Mouse (Mus musculus) midbrain, postnatal 0 days (tissue): Measurements from ENCODE around the gene Paqr5. TPM values are rescaled to one million over a fixed set of nuclear protein-coding genes. Genes with fewer than 3 reads are reported as not detected.

ENCODE experiments used
- ATAC-seq: fragments of 200-750 bp; cut with Nextera tagmentation; 2 replicates; pipeline ENCODE4 v1.8.0; 2017; ENCODE audit warnings: moderate number of reproducible peaks, mild to moderate bottlenecking, moderate TSS enrichment, moderate library complexity; ENCODE audit not compliant: low FRiP score
- DNase-seq: peaks from one replicate; pipeline ENCODE4 v3.0.0-alpha.2; 2015; ENCODE audit warnings: low spot score
- H3K27ac ChIP-seq: fragments of 300-500 bp; sonication (generic); 2 replicates; pipeline ENCODE4 v1.5.1; 2014; ENCODE audit warnings: low read depth, mild to moderate bottlenecking, low read length, mixed read lengths
- H3K27me3 ChIP-seq: fragments of 300-500 bp; sonication (generic); 2 replicates; pipeline ENCODE4 v1.6.1; 2014; ENCODE audit warnings: low read length, control low read depth, mixed read lengths; ENCODE audit not compliant: insufficient read depth
- H3K36me3 ChIP-seq: fragments of 300-500 bp; sonication (generic); 2 replicates; pipeline ENCODE4 v1.6.1; 2014; ENCODE audit warnings: low read length, control low read depth, mixed read lengths; ENCODE audit not compliant: insufficient read depth
- H3K4me1 ChIP-seq: fragments of 300-500 bp; sonication (generic); 2 replicates; pipeline ENCODE4 v1.6.1; 2014; ENCODE audit warnings: mild to moderate bottlenecking, control low read depth, antibody characterized with exemption, low read length, mixed read lengths; ENCODE audit not compliant: insufficient read depth
- H3K4me2 ChIP-seq: fragments of 300-500 bp; sonication (generic); 2 replicates; pipeline ENCODE4 v1.6.1; 2014; ENCODE audit warnings: low read depth, mild to moderate bottlenecking, low read length, mixed read lengths; ENCODE audit not compliant: poor library complexity, severe bottlenecking
- H3K4me3 ChIP-seq: fragments of 300-500 bp; sonication (generic); 2 replicates; pipeline ENCODE4 v1.5.1; 2014; ENCODE audit warnings: low read depth, mild to moderate bottlenecking, low read length, moderate library complexity
- H3K9ac ChIP-seq: fragments of 300-500 bp; sonication (generic); replicated peaks from 2 replicates; pipeline ENCODE4 v1.6.1; 2014; ENCODE audit warnings: mild to moderate bottlenecking, low read length, moderate library complexity, mixed read lengths; ENCODE audit not compliant: poor library complexity, severe bottlenecking
- H3K9me3 ChIP-seq: fragments of 300-500 bp; sonication (generic); 2 replicates; pipeline ENCODE4 v1.6.1; 2016; ENCODE audit warnings: low read length, control low read depth
- CTCF ChIP-seq: IDR thresholded peaks from 2 replicates; pipeline ENCODE4 v1.5.1; 2016; ENCODE audit warnings: antibody characterized with exemption, mild to moderate bottlenecking
- WGBS: fragments of 180-500 bp; shearing (Covaris S2); extraction: QIAGEN DNeasy Blood & Tissue Kit; methylation state at CpG from one replicate; pipeline ENCODE4 v1.1.7; 2014; 5-methylcytosine and 5-hydroxymethylcytosine counted together
- polyA plus RNA-seq: library from polyadenylated mRNA; unstranded; fragments of >200 nt; fragmentation: Nextera tagmentation; extraction: Ambion mirVana; gene quantifications from 2 replicates; pipeline ENCODE4 v1.2.1, GENCODE M21; 2015
- total RNA-seq: library from RNA; depleted of rRNA; stranded (reverse); fragments of >200 nt; gene quantifications from 2 replicates; pipeline ENCODE4 v1.2.3, GENCODE M21; 2014

The Paqr5 gene
- total and polyA plus RNA-seq, 2 experiments from 2014 or later = 0.11 to 0.27 TPM

DNA sequence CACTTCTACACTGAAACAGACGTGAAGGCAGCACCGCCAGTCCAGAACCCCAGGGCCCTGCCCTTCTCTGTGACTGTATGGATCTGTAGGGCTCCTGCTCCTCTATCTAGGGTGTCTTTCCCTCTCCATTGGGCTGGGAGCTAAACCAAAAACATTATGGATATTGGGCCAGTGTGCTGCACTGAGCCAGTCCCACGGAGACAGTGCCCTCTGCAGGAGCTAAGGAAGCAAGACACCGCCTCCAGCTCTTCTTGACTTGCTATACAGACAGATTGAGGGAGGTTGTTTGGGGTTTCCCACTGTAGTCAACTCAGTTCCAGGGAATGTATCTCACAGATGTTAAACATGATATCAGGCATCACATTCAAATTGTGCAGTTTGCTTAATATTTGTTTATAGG lies 24.1 kb upstream of the Paqr5 start:
- H3K27me3 ChIP-seq = no peaks in the 10 kb centered on the region
- WGBS = 45% methylated on average over 4 of the region's 4 CpGs
- H3K36me3 ChIP-seq = no peaks in the 10 kb centered on the region
- no peak overlapping the region for H3K27ac ChIP-seq
- TF ChIP-seq CTCF = peak; percentile 70
- H3K4me2 ChIP-seq = no peak overlapping the region
- ATAC-seq (no peak), DNase-seq (peak; percentile 59)
- no peak overlapping the region for H3K9ac ChIP-seq
- no peaks in the 10 kb centered on the region for H3K9me3 ChIP-seq
- no peaks in the 10 kb centered on the region for H3K4me1 ChIP-seq
- no peak overlapping the region for H3K4me3 ChIP-seq

DNA sequence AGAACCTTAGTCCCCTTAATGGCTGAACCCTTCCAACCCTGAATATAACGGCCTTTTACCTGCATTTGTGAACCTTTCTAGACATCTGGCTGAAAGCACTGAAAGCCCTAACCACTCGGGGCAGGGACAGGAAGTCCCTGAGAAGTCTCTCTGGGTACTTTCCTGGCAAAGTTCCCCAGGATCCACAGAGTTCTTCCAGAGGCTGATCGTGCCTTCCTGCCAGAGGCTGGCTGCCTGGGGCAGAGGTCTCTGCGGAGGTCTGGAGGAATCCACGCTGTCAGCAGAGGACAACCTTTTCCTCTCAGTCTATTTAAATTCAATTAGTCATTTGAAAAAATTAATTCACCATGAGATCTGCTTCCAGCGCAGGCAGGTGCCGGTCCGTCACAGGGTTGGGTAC lies 22.5 kb upstream of the Paqr5 start:
- no peaks in the 10 kb centered on the region for H3K9me3 ChIP-seq
- H3K4me3 ChIP-seq = no peak overlapping the region
- no peak overlapping the region for H3K4me2 ChIP-seq
- TF ChIP-seq CTCF = no peak
- H3K27ac ChIP-seq = no peak overlapping the region
- no peaks in the 10 kb centered on the region for H3K4me1 ChIP-seq
- ATAC-seq (no peak), DNase-seq (no peak)
- 55% methylated on average over 8 of the region's 8 CpGs for WGBS
- no peaks in the 10 kb centered on the region for H3K27me3 ChIP-seq
- H3K36me3 ChIP-seq = no peaks in the 10 kb centered on the region
- H3K9ac ChIP-seq = 0 out of 2 replicates have a peak overlapping the region, but pooled peaks have one; percentile 13

DNA sequence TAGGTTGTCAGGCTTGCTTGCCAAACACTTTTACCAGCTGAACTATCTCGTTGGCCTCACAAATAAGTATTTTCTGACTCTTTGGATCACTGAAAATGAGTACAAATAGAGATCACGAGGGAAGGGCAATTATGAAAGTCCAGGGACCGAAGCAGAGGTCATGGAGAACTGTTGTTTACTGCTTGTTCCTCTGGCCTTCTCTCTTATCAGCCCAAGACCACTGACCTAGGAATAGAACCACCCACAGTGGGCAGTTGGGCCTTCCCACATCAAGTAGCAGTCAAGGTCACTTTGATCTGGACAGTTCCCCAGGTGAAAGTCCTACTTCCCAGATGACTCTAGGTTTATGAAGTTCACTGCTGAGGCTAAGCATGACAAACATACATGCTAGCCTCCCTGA lies 15.5 kb upstream of the Paqr5 start:
- Histone ChIP-seq H3K4me3 (no peak overlapping the region), H3K4me2 (no peak overlapping the region), H3K9me3 (no peaks in the 10 kb centered on the region), H3K27me3 (no peaks in the 10 kb centered on the region), H3K9ac (no peak overlapping the region), H3K27ac (no peak overlapping the region), H3K4me1 (no peaks in the 10 kb centered on the region), H3K36me3 (no peaks in the 10 kb centered on the region)
- 96% methylated on average over 3 of the region's 3 CpGs for WGBS
- TF ChIP-seq CTCF = no peak
- ATAC-seq = no peak
- DNase-seq = no peak

DNA sequence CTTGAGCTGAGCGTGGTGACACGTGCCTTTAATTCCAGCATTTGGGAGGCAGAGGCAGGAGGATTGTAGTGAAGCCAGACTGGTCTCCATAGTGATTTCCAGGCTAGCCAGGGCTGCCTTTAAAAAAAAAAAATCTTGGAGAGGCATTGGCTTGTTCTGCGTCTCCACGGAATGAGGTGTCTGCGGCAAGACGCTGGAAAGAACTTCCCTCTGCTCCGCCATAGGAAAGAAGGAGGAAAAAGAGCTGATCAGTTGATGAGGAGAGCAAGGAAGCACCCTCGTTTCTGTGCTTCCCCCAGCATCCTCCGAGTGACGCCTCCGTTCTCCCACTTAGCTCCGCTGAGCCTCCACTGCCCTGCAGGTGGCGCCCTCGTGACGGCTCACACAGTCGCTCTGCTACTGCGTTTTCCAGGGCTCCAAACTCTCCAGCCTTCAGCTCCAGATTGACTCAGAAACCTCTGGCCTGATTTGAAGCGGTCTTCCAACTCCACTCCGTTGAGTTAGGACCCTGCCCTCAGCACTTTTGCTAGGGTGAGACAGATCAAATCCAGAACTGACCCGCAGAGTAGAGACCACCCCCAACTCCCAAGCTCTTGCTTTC lies 13.5 kb upstream of the Paqr5 start:
- no peak overlapping the region for H3K9ac ChIP-seq
- no peaks in the 10 kb centered on the region for H3K36me3 ChIP-seq
- 4% methylated on average over 20 of the region's 20 CpGs for WGBS
- peak; percentile 92 for DNase-seq
- no peak overlapping the region for H3K4me3 ChIP-seq
- peak; percentile 38; the same call in 1 of the 2 replicates for ATAC-seq
- TF ChIP-seq CTCF = peak; percentile 97
- H3K4me1 ChIP-seq = no peaks in the 10 kb centered on the region
- no peaks in the 10 kb centered on the region for H3K27me3 ChIP-seq
- H3K27ac ChIP-seq = no peak overlapping the region
- peak overlapping the region; percentile 21; the same call in 1 of the 2 replicates for H3K4me2 ChIP-seq
- H3K9me3 ChIP-seq = no peaks in the 10 kb centered on the region

DNA sequence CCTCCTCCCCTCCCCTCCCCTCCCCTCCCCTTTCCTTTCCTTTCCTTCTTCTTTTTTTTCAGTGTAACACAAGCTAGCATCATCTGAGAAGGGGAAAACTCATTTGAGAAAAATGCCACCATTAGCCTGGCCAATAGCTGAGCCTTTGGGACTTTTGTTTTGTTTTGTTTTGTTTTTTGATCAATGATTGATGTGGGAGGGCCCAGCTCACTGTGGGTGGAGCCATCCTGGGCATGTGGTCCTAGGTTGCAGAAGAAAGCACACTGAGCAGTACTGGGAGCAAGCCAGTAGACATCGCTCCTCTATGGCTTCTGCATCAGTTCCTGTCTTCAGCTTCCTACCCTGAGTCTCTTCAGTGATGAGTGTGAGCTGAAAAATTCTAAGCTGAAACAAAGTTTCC lies 9.2 kb upstream of the Paqr5 start:
- H3K4me3 ChIP-seq = no peak overlapping the region
- H3K9me3 ChIP-seq = no peaks in the 10 kb centered on the region
- no peak overlapping the region for H3K27ac ChIP-seq
- no peaks in the 10 kb centered on the region for H3K27me3 ChIP-seq
- WGBS = 85% methylated on average over 1 of the region's 1 CpGs
- H3K36me3 ChIP-seq = no peaks in the 10 kb centered on the region
- H3K4me2 ChIP-seq = no peak overlapping the region
- H3K9ac ChIP-seq = no peak overlapping the region
- no peak for ATAC-seq
- no peak for DNase-seq
- TF ChIP-seq CTCF = no peak
- no peaks in the 10 kb centered on the region for H3K4me1 ChIP-seq

DNA sequence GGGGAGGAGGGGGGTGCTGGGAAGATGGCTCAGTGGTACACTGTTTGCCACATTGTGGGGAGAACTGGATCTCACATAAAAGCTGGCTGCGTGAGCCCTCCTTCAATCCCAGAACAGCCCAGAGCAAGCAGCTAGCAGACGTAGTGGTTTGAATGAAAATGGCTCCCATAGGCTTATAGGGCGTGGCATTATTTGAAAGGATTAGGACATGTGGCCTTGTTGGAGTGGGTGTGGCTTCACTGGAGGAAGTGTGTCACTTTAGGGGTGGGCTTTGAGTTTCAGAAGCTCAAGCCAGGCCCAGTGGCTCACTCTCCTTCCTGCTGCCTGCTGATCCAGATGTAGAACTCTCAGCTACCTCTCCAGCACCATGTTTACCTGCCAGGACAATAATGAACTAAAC lies 5.5 kb upstream of the Paqr5 start:
- Histone ChIP-seq H3K36me3 (no peaks in the 10 kb centered on the region), H3K4me3 (no peak overlapping the region), H3K4me2 (no peak overlapping the region), H3K27me3 (no peaks in the 10 kb centered on the region), H3K4me1 (no peaks in the 10 kb centered on the region), H3K9me3 (no peaks in the 10 kb centered on the region), H3K9ac (no peak overlapping the region), H3K27ac (no peak overlapping the region)
- ATAC-seq (no peak), DNase-seq (no peak)
- WGBS = 88% methylated on average over 3 of the region's 3 CpGs
- no peak for TF ChIP-seq CTCF
